Mouse (Mus musculus): ENCODE data around the gene 3110082I17Rik. TPM values are rescaled to one million over a fixed set of nuclear protein-coding genes. Genes with fewer than 3 reads are reported as not detected.

The 3110082I17Rik gene
- polyA plus RNA-seq, 1 experiment from 2014 or later = 15.7 TPM

GRCm38 (mm10) chr5:139373126-139373525, 87.2 kb downstream of the 3110082I17Rik start:
- Histone ChIP-seq H3K27me3 (replicated peaks) (no peaks in the 10 kb centered on the region), H3K9me3 (replicated peaks) (no peaks in the 10 kb centered on the region), H3K4me3 (replicated peaks) (no peak overlapping the region), H3K4me1 (peaks cover 32% of the 10 kb centered on the region), H3K9ac (replicated peaks) (no peak overlapping the region), H3K36me3 (no peaks in the 10 kb centered on the region), H3K27ac (replicated peaks) (no peak overlapping the region), H3K4me2 (no peak overlapping the region)
- WGBS = 86% methylated on average over 3 of the region's 3 CpGs
- no peak for ATAC-seq (ENCODE audit: low FRiP score)

- peak overlapping the region; percentile 94 for H3K9ac ChIP-seq (replicated peaks)
- no peaks in the 10 kb centered on the region for H3K36me3 ChIP-seq
- ATAC-seq (ENCODE audit: low FRiP score) = peak; percentile 94
- H3K9me3 ChIP-seq (replicated peaks) = no peaks in the 10 kb centered on the region
- H3K4me3 ChIP-seq (replicated peaks) = peak overlapping the region; percentile 66
- H3K27me3 ChIP-seq (replicated peaks) = no peaks in the 10 kb centered on the region
- WGBS = under 1% methylated on average over 39 of the region's 39 CpGs
- peak overlapping the region; percentile 89 for H3K27ac ChIP-seq (replicated peaks)
- peak overlapping the region; percentile 85 for H3K4me2 ChIP-seq
- peaks cover 32% of the 10 kb centered on the region for H3K4me1 ChIP-seq
Observed at GRCm38 (mm10) chr5:139371631-139372401, 88.5 kb downstream of the 3110082I17Rik start.

- H3K36me3 ChIP-seq = no peaks in the 10 kb centered on the region
- 0 out of 2 replicates have a peak overlapping the region, but pooled peaks have one; percentile 89 for H3K27ac ChIP-seq (replicated peaks)
- no peaks in the 10 kb centered on the region for H3K27me3 ChIP-seq (replicated peaks)
- H3K4me2 ChIP-seq = peak overlapping the region; percentile 85
- peak overlapping the region; percentile 94 for H3K9ac ChIP-seq (replicated peaks)
- peak overlapping the region; percentile 66 for H3K4me3 ChIP-seq (replicated peaks)
- no peaks in the 10 kb centered on the region for H3K9me3 ChIP-seq (replicated peaks)
- WGBS = 60% methylated on average over 5 of the region's 5 CpGs
- peaks cover 32% of the 10 kb centered on the region for H3K4me1 ChIP-seq
- no peak for ATAC-seq (ENCODE audit: low FRiP score)
Observed at GRCm38 (mm10) chr5:139371118-139371517, 89.2 kb downstream of the 3110082I17Rik start.

- H3K27me3 ChIP-seq (replicated peaks) = no peaks in the 10 kb centered on the region
- WGBS = 88% methylated on average over 6 of the region's 6 CpGs
- H3K4me3 ChIP-seq (replicated peaks) = no peak overlapping the region
- peak overlapping the region; percentile 85; the same call in 1 of the 2 replicates for H3K4me2 ChIP-seq
- H3K9me3 ChIP-seq (replicated peaks) = no peaks in the 10 kb centered on the region
- H3K9ac ChIP-seq (replicated peaks) = no peak overlapping the region
- H3K27ac ChIP-seq (replicated peaks) = no peak overlapping the region
- H3K4me1 ChIP-seq = peaks cover 33% of the 10 kb centered on the region
- no peak for ATAC-seq (ENCODE audit: low FRiP score)
- H3K36me3 ChIP-seq = no peaks in the 10 kb centered on the region
Observed at GRCm38 (mm10) chr5:139370336-139370735, 90.0 kb downstream of the 3110082I17Rik start.

GRCm38 (mm10) chr5:139368638-139369320, 91.5 kb downstream of the 3110082I17Rik start:
- Histone ChIP-seq H3K27ac (replicated peaks) (no peak overlapping the region), H3K36me3 (no peaks in the 10 kb centered on the region), H3K4me3 (replicated peaks) (no peak overlapping the region), H3K4me1 (peaks cover 45% of the 10 kb centered on the region), H3K27me3 (replicated peaks) (no peaks in the 10 kb centered on the region), H3K4me2 (no peak overlapping the region), H3K9me3 (replicated peaks) (no peaks in the 10 kb centered on the region), H3K9ac (replicated peaks) (no peak overlapping the region)
- 83% methylated on average over 11 of the region's 11 CpGs for WGBS
- ATAC-seq (ENCODE audit: low FRiP score) = no peak

GRCm38 (mm10) chr5:139367884-139368458, 92.4 kb downstream of the 3110082I17Rik start:
- Histone ChIP-seq H3K4me2 (no peak overlapping the region), H3K36me3 (no peaks in the 10 kb centered on the region), H3K27ac (replicated peaks) (no peak overlapping the region), H3K9me3 (replicated peaks) (no peaks in the 10 kb centered on the region), H3K4me1 (peaks cover 44% of the 10 kb centered on the region), H3K9ac (replicated peaks) (no peak overlapping the region), H3K4me3 (replicated peaks) (no peak overlapping the region), H3K27me3 (replicated peaks) (no peaks in the 10 kb centered on the region)
- WGBS = 90% methylated on average over 4 of the region's 4 CpGs
- ATAC-seq (ENCODE audit: low FRiP score) = no peak

GRCm38 (mm10) chr5:139366484-139366883, 93.8 kb downstream of the 3110082I17Rik start:
- no peak for ATAC-seq (ENCODE audit: low FRiP score)
- Histone ChIP-seq H3K4me1 (peaks cover 32% of the 10 kb centered on the region), H3K9ac (replicated peaks) (no peak overlapping the region), H3K27me3 (replicated peaks) (no peaks in the 10 kb centered on the region), H3K4me3 (replicated peaks) (no peak overlapping the region), H3K4me2 (no peak overlapping the region), H3K36me3 (no peaks in the 10 kb centered on the region; the same call in 1 of the 2 replicates), H3K9me3 (replicated peaks) (no peaks in the 10 kb centered on the region), H3K27ac (replicated peaks) (no peak overlapping the region)
- 77% methylated on average over 11 of the region's 11 CpGs for WGBS

GRCm38 (mm10) chr5:139365827-139366226, 94.5 kb downstream of the 3110082I17Rik start:
- Histone ChIP-seq H3K9me3 (replicated peaks) (no peaks in the 10 kb centered on the region), H3K27ac (replicated peaks) (no peak overlapping the region), H3K4me2 (no peak overlapping the region), H3K9ac (replicated peaks) (no peak overlapping the region), H3K36me3 (no peaks in the 10 kb centered on the region; the same call in 1 of the 2 replicates), H3K4me1 (peaks cover 26% of the 10 kb centered on the region), H3K27me3 (replicated peaks) (no peaks in the 10 kb centered on the region), H3K4me3 (replicated peaks) (no peak overlapping the region)
- 81% methylated on average over 1 of the region's 1 CpGs for WGBS
- ATAC-seq (ENCODE audit: low FRiP score) = no peak

- peak; percentile 36 for ATAC-seq (ENCODE audit: low FRiP score)
- no peaks in the 10 kb centered on the region; the same call in 1 of the 2 replicates for H3K36me3 ChIP-seq
- WGBS = 42% methylated on average over 5 of the region's 5 CpGs
- H3K27ac ChIP-seq (replicated peaks) = peak overlapping the region; percentile 57
- H3K4me1 ChIP-seq = peaks cover 18% of the 10 kb centered on the region
- 0 out of 2 replicates have a peak overlapping the region, but pooled peaks have one; percentile 9 for H3K4me2 ChIP-seq
- H3K4me3 ChIP-seq (replicated peaks) = no peak overlapping the region
- H3K9ac ChIP-seq (replicated peaks) = no peak overlapping the region
- no peaks in the 10 kb centered on the region for H3K9me3 ChIP-seq (replicated peaks)
- no peaks in the 10 kb centered on the region for H3K27me3 ChIP-seq (replicated peaks)
Observed at GRCm38 (mm10) chr5:139364911-139365571, 95.3 kb downstream of the 3110082I17Rik start.

- no peak overlapping the region for H3K9ac ChIP-seq (replicated peaks)
- peak; percentile 62 for ATAC-seq (ENCODE audit: low FRiP score)
Observed at GRCm38 (mm10) chr5:139364260-139364910, 95.9 kb downstream of the 3110082I17Rik start.

GRCm38 (mm10) chr5:139363858-139364257, 96.5 kb downstream of the 3110082I17Rik start:
- 73% methylated on average over 7 of the region's 7 CpGs for WGBS
- Histone ChIP-seq H3K36me3 (no peaks in the 10 kb centered on the region; the same call in 1 of the 2 replicates), H3K4me3 (replicated peaks) (no peak overlapping the region), H3K27me3 (replicated peaks) (no peaks in the 10 kb centered on the region), H3K9ac (replicated peaks) (no peak overlapping the region), H3K9me3 (replicated peaks) (no peaks in the 10 kb centered on the region), H3K4me2 (no peak overlapping the region), H3K4me1 (peaks cover 13% of the 10 kb centered on the region), H3K27ac (replicated peaks) (no peak overlapping the region)
- ATAC-seq (ENCODE audit: low FRiP score) = no peak

More at GRCm38 (mm10) chr5:139364260-139364910, 95.9 kb downstream of the 3110082I17Rik start:
- Histone ChIP-seq H3K36me3 (no peaks in the 10 kb centered on the region; the same call in 1 of the 2 replicates), H3K4me1 (peaks cover 13% of the 10 kb centered on the region), H3K27ac (replicated peaks) (peak overlapping the region; percentile 57), H3K9me3 (replicated peaks) (no peaks in the 10 kb centered on the region), H3K27me3 (replicated peaks) (no peaks in the 10 kb centered on the region), H3K4me2 (0 out of 2 replicates have a peak overlapping the region, but pooled peaks have one; percentile 9), H3K4me3 (replicated peaks) (no peak overlapping the region)
- 38% methylated on average over 12 of the region's 12 CpGs for WGBS
